Mouse (Mus musculus): ENCODE results near the gene Mrtfb. TPM values are rescaled to one million over a fixed set of nuclear protein-coding genes. Genes with fewer than 3 reads are reported as not detected.
"Not testable (repeated sequence)": the region's sequence is repeated elsewhere in the genome, so short reads cannot be mapped to it uniquely, and the experiment has no call there.

Mrtfb gene
- polyA plus RNA-seq, 1 experiment from 2014 or later, result 22.6 TPM

DNA sequence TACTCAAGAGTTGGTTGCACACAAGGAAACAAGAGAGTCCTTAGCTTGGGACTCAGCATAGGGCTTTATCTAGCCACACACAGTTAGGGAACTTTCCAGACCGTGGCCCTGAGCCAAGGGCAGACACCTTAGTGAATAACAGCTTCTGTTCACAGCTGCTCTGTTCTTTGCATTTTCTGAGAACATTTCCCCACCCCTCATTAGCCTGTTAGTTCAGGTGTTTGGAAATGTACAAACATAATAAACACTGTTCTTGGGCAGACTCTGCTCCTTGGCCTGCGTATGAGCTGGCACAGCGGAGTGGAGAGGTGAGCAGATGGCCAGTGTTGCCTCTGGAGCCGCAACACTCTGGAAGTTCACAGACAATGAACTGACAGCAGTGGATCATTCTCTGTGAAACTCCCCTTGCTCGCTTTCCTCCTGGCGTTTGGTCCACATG lies 74.0 kb downstream of the Mrtfb start:
- 68% methylated on average over 6 of the region's 6 CpGs for WGBS
- no peak overlapping the region for H3K9ac ChIP-seq (ENCODE audit: low read length)
- H3K27ac ChIP-seq (ENCODE audit: low read depth, low read length), result no peak overlapping the region
- no peak overlapping the region for H3K4me2 ChIP-seq (ENCODE audit: low read depth)
- H3K36me3 ChIP-seq (ENCODE audit: control insufficient read depth, insufficient read depth, low read length), result no peaks in the 10 kb centered on the region
- no peaks in the 10 kb centered on the region for H3K4me1 ChIP-seq (ENCODE audit: control insufficient read depth, insufficient read depth, low read length)
- no peaks in the 10 kb centered on the region for H3K27me3 ChIP-seq (ENCODE audit: control insufficient read depth, insufficient read depth, low read length)
- ATAC-seq (ENCODE audit: insufficient read depth, low FRiP score, low TSS enrichment) (no peak), DNase-seq (ENCODE audit: low spot score) (no peak)
- no peak overlapping the region for H3K4me3 ChIP-seq (ENCODE audit: low read depth, low read length)
- no peaks in the 10 kb centered on the region for H3K9me3 ChIP-seq (ENCODE audit: control insufficient read depth, low read length)

DNA sequence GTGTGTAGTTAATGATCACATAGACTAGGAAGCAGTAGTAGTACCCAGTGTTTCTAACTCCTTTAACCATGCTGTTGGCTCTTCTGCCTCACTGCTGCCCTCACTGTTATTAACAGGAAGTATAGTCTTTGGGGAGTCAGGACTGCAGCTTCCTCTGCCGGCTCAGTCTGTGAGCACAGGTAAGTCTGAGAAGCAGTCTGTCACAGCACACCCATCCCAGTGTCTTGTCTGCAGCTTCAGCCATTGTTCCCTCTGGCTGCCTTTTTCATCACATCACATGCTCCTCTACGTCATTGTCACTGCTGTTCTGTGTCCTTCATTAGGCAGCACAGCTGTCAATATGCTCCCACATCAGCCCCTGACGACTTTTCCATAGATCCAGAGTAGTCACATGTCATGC lies 75.6 kb downstream of the Mrtfb start:
- H3K27me3 ChIP-seq (ENCODE audit: control insufficient read depth, insufficient read depth, low read length), result no peaks in the 10 kb centered on the region
- H3K4me1 ChIP-seq (ENCODE audit: control insufficient read depth, insufficient read depth, low read length), result no peaks in the 10 kb centered on the region
- no peak overlapping the region for H3K4me3 ChIP-seq (ENCODE audit: low read depth, low read length)
- 62% methylated on average over 3 of the region's 3 CpGs for WGBS
- H3K4me2 ChIP-seq (ENCODE audit: low read depth), result no peak overlapping the region
- no peak for DNase-seq (ENCODE audit: low spot score)
- H3K9ac ChIP-seq (ENCODE audit: low read length), result no peak overlapping the region
- H3K27ac ChIP-seq (ENCODE audit: low read depth, low read length), result no peak overlapping the region
- no peak for ATAC-seq (ENCODE audit: insufficient read depth, low FRiP score, low TSS enrichment)
- H3K9me3 ChIP-seq (ENCODE audit: control insufficient read depth, low read length), result no peaks in the 10 kb centered on the region
- no peaks in the 10 kb centered on the region for H3K36me3 ChIP-seq (ENCODE audit: control insufficient read depth, insufficient read depth, low read length)

DNA sequence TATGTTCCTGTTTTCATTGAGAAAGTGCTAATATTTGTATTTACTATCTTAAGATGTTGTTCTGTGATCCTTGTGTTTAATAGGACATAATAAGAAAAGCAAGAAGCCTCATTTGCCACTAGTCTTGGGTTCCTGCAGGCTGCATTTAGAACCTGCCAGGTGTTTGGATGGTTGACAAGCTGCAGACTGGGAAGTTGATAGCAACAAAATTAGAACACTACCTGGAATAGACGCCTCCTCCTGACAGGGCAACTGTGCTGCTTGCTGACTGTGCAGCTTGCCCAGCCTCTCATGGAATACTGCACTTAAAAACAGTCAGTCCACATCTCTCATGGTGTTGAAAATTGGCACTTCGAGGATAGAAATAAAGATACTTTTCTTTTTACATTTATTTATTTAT lies 76.3 kb downstream of the Mrtfb start:
- H3K4me3 ChIP-seq (ENCODE audit: low read depth, low read length), result no peak overlapping the region
- no peak overlapping the region for H3K9ac ChIP-seq (ENCODE audit: low read length)
- no peaks in the 10 kb centered on the region for H3K9me3 ChIP-seq (ENCODE audit: control insufficient read depth, low read length)
- DNase-seq (ENCODE audit: low spot score) (no peak), ATAC-seq (ENCODE audit: insufficient read depth, low FRiP score, low TSS enrichment) (no peak)
- H3K36me3 ChIP-seq (ENCODE audit: control insufficient read depth, insufficient read depth, low read length), result no peaks in the 10 kb centered on the region
- H3K27me3 ChIP-seq (ENCODE audit: control insufficient read depth, insufficient read depth, low read length), result no peaks in the 10 kb centered on the region
- H3K4me2 ChIP-seq (ENCODE audit: low read depth), result no peak overlapping the region
- WGBS, result 85% methylated on average over 2 of the region's 2 CpGs
- H3K4me1 ChIP-seq (ENCODE audit: control insufficient read depth, insufficient read depth, low read length), result no peaks in the 10 kb centered on the region
- H3K27ac ChIP-seq (ENCODE audit: low read depth, low read length), result no peak overlapping the region

DNA sequence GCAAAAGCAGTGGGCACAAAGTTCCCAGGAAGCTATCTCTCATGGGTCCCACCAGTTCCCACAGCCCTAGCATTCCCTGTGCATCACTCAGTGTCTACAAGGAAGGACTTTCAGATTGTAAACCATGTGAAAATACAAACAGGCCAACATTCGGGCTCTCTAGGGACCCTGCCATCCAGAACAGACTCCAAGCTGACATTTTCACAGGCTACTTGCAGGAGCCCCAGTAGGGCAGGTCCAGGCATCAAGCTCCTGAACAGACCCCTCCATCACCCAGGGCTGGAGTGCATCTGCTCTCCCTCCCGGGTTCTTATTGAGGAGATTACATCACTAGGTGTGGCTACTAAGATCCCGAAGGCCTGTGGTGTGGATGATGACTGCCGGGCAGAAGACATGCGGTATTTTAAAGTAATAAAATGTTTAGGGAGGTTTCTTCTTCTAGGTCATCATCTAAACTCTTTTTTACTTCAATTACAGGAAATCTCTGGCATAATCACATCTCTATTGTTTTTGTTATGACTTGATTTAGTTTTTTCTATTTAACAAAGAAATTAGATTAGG lies 77.6 kb downstream of the Mrtfb start:
- Histone ChIP-seq H3K4me3 (ENCODE audit: low read depth, low read length) (no peak overlapping the region), H3K9me3 (ENCODE audit: control insufficient read depth, low read length) (no peaks in the 10 kb centered on the region), H3K27me3 (ENCODE audit: control insufficient read depth, insufficient read depth, low read length) (no peaks in the 10 kb centered on the region), H3K4me1 (ENCODE audit: control insufficient read depth, insufficient read depth, low read length) (no peaks in the 10 kb centered on the region), H3K27ac (ENCODE audit: low read depth, low read length) (no peak overlapping the region), H3K9ac (ENCODE audit: low read length) (no peak overlapping the region), H3K4me2 (ENCODE audit: low read depth) (no peak overlapping the region), H3K36me3 (ENCODE audit: control insufficient read depth, insufficient read depth, low read length) (no peaks in the 10 kb centered on the region)
- ATAC-seq (ENCODE audit: insufficient read depth, low FRiP score, low TSS enrichment), result no peak
- DNase-seq (ENCODE audit: low spot score), result no peak
- WGBS, result 82% methylated on average over 5 of the region's 5 CpGs

DNA sequence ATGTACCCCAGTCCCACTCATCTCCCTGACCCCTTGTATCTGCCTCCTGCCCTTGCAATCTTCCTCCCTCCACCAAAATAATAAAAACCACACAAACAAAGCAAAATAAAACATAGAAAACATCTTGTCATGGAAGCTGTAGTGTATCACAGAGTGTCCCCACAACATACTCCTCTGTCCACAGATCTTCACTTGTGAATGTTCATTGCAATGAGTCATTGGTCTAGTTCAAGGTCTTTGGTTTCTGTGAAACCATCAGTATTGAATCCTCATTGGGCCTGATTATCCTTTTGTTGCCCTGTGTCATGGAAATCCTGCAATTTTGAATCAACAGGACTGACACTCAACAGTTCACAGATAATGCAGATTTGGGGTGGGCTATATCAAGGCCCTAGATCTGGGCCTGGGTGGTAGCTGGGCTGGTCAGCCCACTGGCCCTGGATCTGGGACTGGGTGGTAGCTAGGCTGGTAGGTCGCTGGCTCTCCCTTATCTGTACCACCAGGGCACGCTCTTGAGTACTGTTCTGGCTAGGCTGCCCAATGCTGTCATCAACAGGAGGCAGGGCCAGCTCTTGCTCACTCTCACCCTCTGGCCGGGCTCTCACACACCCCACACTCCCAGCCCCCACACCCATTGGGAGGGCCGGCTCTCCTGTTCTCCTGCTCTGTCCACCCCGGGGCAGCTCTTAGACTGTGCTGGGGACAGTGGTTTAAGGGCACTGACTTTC lies 80.4 kb downstream of the Mrtfb start:
- no peak overlapping the region for H3K4me3 ChIP-seq (ENCODE audit: low read depth, low read length)
- no peaks in the 10 kb centered on the region for H3K9me3 ChIP-seq (ENCODE audit: control insufficient read depth, low read length)
- no peak overlapping the region for H3K27ac ChIP-seq (ENCODE audit: low read depth, low read length)
- no peaks in the 10 kb centered on the region for H3K4me1 ChIP-seq (ENCODE audit: control insufficient read depth, insufficient read depth, low read length)
- no peaks in the 10 kb centered on the region for H3K36me3 ChIP-seq (ENCODE audit: control insufficient read depth, insufficient read depth, low read length)
- H3K4me2 ChIP-seq (ENCODE audit: low read depth), result no peak overlapping the region
- no peaks in the 10 kb centered on the region for H3K27me3 ChIP-seq (ENCODE audit: control insufficient read depth, insufficient read depth, low read length)
- DNase-seq (ENCODE audit: low spot score) (no peak), ATAC-seq (ENCODE audit: insufficient read depth, low FRiP score, low TSS enrichment) (no peak)
- H3K9ac ChIP-seq (ENCODE audit: low read length), result no peak overlapping the region
- WGBS, result 80% methylated on average over 5 of the region's 5 CpGs

DNA sequence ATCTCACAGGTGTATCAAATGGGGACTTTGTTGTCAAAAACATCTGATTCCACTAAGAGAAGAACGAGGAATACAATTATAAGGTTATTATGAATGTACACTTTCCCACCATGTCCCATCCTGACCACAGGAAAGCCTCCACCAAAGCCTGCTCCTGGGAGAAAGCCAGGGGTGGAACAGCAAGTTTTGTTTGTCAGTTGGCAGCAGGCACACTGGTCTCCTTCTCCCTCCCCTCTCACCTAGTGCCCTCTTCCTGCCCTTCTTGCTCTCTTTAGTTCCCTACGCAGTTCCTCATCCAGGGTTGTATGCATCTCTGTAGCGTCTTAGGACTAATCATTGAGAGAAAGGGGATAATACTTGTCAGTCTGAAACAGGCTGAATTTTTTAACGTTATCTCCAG lies 81.8 kb downstream of the Mrtfb start:
- 90% methylated on average over 4 of the region's 4 CpGs for WGBS
- no peaks in the 10 kb centered on the region for H3K4me1 ChIP-seq (ENCODE audit: control insufficient read depth, insufficient read depth, low read length)
- H3K9me3 ChIP-seq (ENCODE audit: control insufficient read depth, low read length), result no peaks in the 10 kb centered on the region
- H3K27ac ChIP-seq (ENCODE audit: low read depth, low read length), result no peak overlapping the region
- H3K9ac ChIP-seq (ENCODE audit: low read length), result no peak overlapping the region
- no peaks in the 10 kb centered on the region for H3K36me3 ChIP-seq (ENCODE audit: control insufficient read depth, insufficient read depth, low read length)
- no peaks in the 10 kb centered on the region for H3K27me3 ChIP-seq (ENCODE audit: control insufficient read depth, insufficient read depth, low read length)
- H3K4me3 ChIP-seq (ENCODE audit: low read depth, low read length), result no peak overlapping the region
- no peak for ATAC-seq (ENCODE audit: insufficient read depth, low FRiP score, low TSS enrichment)
- no peak overlapping the region for H3K4me2 ChIP-seq (ENCODE audit: low read depth)
- DNase-seq (ENCODE audit: low spot score), result no peak

DNA sequence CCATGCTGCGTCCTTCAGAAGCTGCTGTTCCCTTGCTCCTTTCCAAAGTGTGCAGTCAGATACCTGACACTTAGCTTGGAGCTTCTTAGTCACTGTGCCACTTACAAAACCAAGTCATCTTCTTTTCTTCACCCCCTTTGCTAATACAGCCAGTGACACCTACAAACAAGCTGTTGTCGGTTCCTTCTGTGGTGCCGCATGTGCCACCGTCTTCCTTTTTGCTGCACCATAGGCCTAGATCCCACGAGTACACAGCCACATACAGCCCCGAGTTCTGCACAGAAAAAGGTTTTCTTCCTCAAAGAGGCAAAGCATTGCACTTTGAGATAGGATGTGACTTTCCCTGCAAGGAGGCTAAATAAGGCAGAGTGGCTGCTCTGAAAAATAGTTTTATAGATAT lies 83.2 kb downstream of the Mrtfb start:
- DNase-seq (ENCODE audit: low spot score) (no peak), ATAC-seq (ENCODE audit: insufficient read depth, low FRiP score, low TSS enrichment) (no peak)
- Histone ChIP-seq H3K4me2 (ENCODE audit: low read depth) (no peak overlapping the region), H3K27ac (ENCODE audit: low read depth, low read length) (no peak overlapping the region), H3K4me1 (ENCODE audit: control insufficient read depth, insufficient read depth, low read length) (no peaks in the 10 kb centered on the region), H3K27me3 (ENCODE audit: control insufficient read depth, insufficient read depth, low read length) (no peaks in the 10 kb centered on the region), H3K9ac (ENCODE audit: low read length) (no peak overlapping the region), H3K4me3 (ENCODE audit: low read depth, low read length) (no peak overlapping the region), H3K36me3 (ENCODE audit: control insufficient read depth, insufficient read depth, low read length) (no peaks in the 10 kb centered on the region), H3K9me3 (ENCODE audit: control insufficient read depth, low read length) (no peaks in the 10 kb centered on the region)
- WGBS, result 82% methylated on average over 6 of the region's 6 CpGs

DNA sequence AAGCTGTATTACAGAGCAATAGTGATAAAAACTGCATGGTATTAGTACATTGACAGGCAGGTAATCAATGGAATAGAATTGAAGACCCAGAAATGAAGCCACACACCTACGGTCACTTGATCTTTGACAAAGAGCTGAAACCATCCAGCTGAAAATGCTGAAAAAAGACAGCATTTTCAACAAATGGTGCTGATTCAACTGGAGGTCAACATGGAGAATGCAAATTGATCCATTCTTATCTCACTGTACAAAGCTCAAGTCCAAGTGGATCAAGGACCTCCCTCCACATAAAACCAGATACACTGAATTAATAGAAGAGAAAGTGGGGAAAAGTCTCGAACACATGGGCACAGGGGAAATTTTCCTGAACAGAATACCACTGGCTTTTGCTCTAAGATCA lies 89.5 kb downstream of the Mrtfb start:
- H3K4me3 ChIP-seq (ENCODE audit: low read depth, low read length); H3K4me1 ChIP-seq (ENCODE audit: control insufficient read depth, insufficient read depth, low read length); H3K9me3 ChIP-seq (ENCODE audit: control insufficient read depth, low read length); DNase-seq (ENCODE audit: low spot score); ATAC-seq (ENCODE audit: insufficient read depth, low FRiP score, low TSS enrichment); H3K27ac ChIP-seq (ENCODE audit: low read depth, low read length); H3K9ac ChIP-seq (ENCODE audit: low read length); H3K36me3 ChIP-seq (ENCODE audit: control insufficient read depth, insufficient read depth, low read length); H3K4me2 ChIP-seq (ENCODE audit: low read depth); H3K27me3 ChIP-seq (ENCODE audit: control insufficient read depth, insufficient read depth, low read length): not testable (repeated sequence)
- 93% methylated on average over 2 of the region's 2 CpGs for WGBS

DNA sequence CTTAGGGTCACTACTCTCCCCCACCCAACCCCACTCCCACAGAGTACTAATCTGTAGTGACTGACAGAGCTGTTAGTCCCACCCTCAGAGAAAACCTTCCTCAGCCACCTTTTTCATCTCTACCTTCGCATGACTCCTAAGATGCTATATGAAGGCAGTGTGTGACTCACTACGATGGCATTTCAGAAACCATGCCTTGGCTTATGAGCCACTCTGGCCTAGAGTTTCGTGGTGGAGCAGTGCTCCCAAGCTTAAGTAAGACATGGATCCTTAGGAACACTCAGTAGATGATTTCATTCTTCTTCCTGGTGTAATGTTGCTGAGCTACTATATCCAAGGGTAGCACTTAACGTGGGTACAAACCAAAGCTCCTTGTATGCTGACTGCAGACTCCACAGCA lies 94.4 kb downstream of the Mrtfb start:
- H3K9me3 ChIP-seq (ENCODE audit: control insufficient read depth, low read length), result no peaks in the 10 kb centered on the region
- no peak overlapping the region for H3K4me2 ChIP-seq (ENCODE audit: low read depth)
- no peaks in the 10 kb centered on the region for H3K27me3 ChIP-seq (ENCODE audit: control insufficient read depth, insufficient read depth, low read length)
- no peak overlapping the region for H3K9ac ChIP-seq (ENCODE audit: low read length)
- ATAC-seq (ENCODE audit: insufficient read depth, low FRiP score, low TSS enrichment), result no peak
- no peaks in the 10 kb centered on the region for H3K4me1 ChIP-seq (ENCODE audit: control insufficient read depth, insufficient read depth, low read length)
- no peaks in the 10 kb centered on the region for H3K36me3 ChIP-seq (ENCODE audit: control insufficient read depth, insufficient read depth, low read length)
- no peak overlapping the region for H3K27ac ChIP-seq (ENCODE audit: low read depth, low read length)
- 91% methylated on average over 4 of the region's 4 CpGs for WGBS
- no peak for DNase-seq (ENCODE audit: low spot score)
- H3K4me3 ChIP-seq (ENCODE audit: low read depth, low read length), result no peak overlapping the region

All from neural tube, embryonic 11.5 days (tissue).